Mouse (Mus musculus) midbrain, embryonic 13.5 days (tissue): ENCODE data around the gene Hap1. TPM values are rescaled to one million over a fixed set of nuclear protein-coding genes. Genes with fewer than 3 reads are reported as not detected.
"Not testable (repeated sequence)": the region's sequence is repeated elsewhere in the genome, so short reads cannot be mapped to it uniquely, and the experiment has no call there.

ENCODE experiments used
- ATAC-seq: fragments of 200-750 bp; cut with Nextera tagmentation; 2 replicates; pipeline ENCODE4 v1.8.0; 2017; ENCODE audit warnings: mild to moderate bottlenecking, moderate TSS enrichment, moderate library complexity
- H3K27ac ChIP-seq: fragments of 300-500 bp; sonication (generic); 2 replicates; pipeline ENCODE4 v1.5.1; 2015; ENCODE audit warnings: inconsistent platforms, mild to moderate bottlenecking, moderate library complexity
- H3K27me3 ChIP-seq: fragments of 300-500 bp; sonication (generic); 2 replicates; pipeline ENCODE4 v1.6.1; 2015; ENCODE audit warnings: mild to moderate bottlenecking, inconsistent platforms
- H3K36me3 ChIP-seq: fragments of 300-500 bp; sonication (generic); 2 replicates; pipeline ENCODE4 v1.6.1; 2015; ENCODE audit warnings: mild to moderate bottlenecking, inconsistent platforms
- H3K4me1 ChIP-seq: fragments of 300-500 bp; sonication (generic); replicated peaks from 2 replicates; pipeline ENCODE4 v1.6.1; 2015; ENCODE audit warnings: inconsistent platforms
- H3K4me2 ChIP-seq: fragments of 300-500 bp; sonication (generic); replicated peaks from 2 replicates; pipeline ENCODE4 v1.6.1; 2015; ENCODE audit warnings: moderate library complexity, mild to moderate bottlenecking, inconsistent platforms
- H3K4me3 ChIP-seq: fragments of 300-500 bp; sonication (generic); replicated peaks from 2 replicates; pipeline ENCODE4 v1.5.1; 2015; ENCODE audit warnings: mild to moderate bottlenecking, inconsistent platforms
- H3K9ac ChIP-seq: fragments of 300-500 bp; sonication (generic); replicated peaks from 2 replicates; pipeline ENCODE4 v1.6.1; 2015; ENCODE audit warnings: mild to moderate bottlenecking, inconsistent platforms
- H3K9me3 ChIP-seq: fragments of 300-500 bp; sonication (generic); 2 replicates; pipeline ENCODE4 v1.6.1; 2016; ENCODE audit warnings: mild to moderate bottlenecking, inconsistent platforms
- WGBS: fragments of 180-500 bp; shearing (Covaris S2); methylation state at CpG from one replicate; pipeline ENCODE4 v1.1.7; 2015; 5-methylcytosine and 5-hydroxymethylcytosine counted together
- polyA plus RNA-seq: library from polyadenylated mRNA; unstranded; fragments of >200 nt; fragmentation: Nextera tagmentation; extraction: Ambion mirVana; gene quantifications from 2 replicates; pipeline ENCODE4 v1.2.1, GENCODE M21; 2015

Gene Hap1
- polyA plus RNA-seq, 1 experiment from 2014 or later: 137 TPM

GRCm38 (mm10) chr11:100320701-100321410 is 35.1 kb downstream of the Hap1 start:
- not testable (repeated sequence) for H3K9me3 ChIP-seq, H3K27me3 ChIP-seq
- Histone ChIP-seq H3K9ac (peak overlapping the region; percentile 96), H3K4me3 (peak overlapping the region; percentile 78), H3K36me3 (peaks cover 19% of the 10 kb centered on the region), H3K27ac (peak overlapping the region; percentile 98), H3K4me2 (peak overlapping the region; percentile 90), H3K4me1 (peaks cover 19% of the 10 kb centered on the region)
- 18% methylated on average over 11 of the region's 11 CpGs for WGBS
- peak; percentile 1; the same call in 1 of the 2 replicates for ATAC-seq

- ATAC-seq: peak; percentile 85
- peaks cover 19% of the 10 kb centered on the region for H3K4me1 ChIP-seq
- WGBS: under 1% methylated on average over 37 of the region's 40 CpGs
- no peaks in the 10 kb centered on the region for H3K27me3 ChIP-seq
- peak overlapping the region; percentile 96 for H3K9ac ChIP-seq
- peak overlapping the region; percentile 78 for H3K4me3 ChIP-seq
- H3K9me3 ChIP-seq: no peaks in the 10 kb centered on the region
- H3K36me3 ChIP-seq: peaks cover 19% of the 10 kb centered on the region
- peak overlapping the region; percentile 98 for H3K27ac ChIP-seq
- H3K4me2 ChIP-seq: peak overlapping the region; percentile 90
Observed at GRCm38 (mm10) chr11:100320172-100320630, 35.7 kb downstream of the Hap1 start.

GRCm38 (mm10) chr11:100319492-100320171 is 36.3 kb downstream of the Hap1 start, which contains the start of gene Eif1:
Eif1 (plus strand) TSS chr11:100319885.
- Histone ChIP-seq H3K27ac (peak within 1 kb of the TSS; percentile 98), H3K9ac (peak within 1 kb of the TSS; percentile 96), H3K4me2 (peak within 1 kb of the TSS; percentile 90), H3K9me3 (no peaks in the 10 kb centered on the region), H3K4me3 (peak within 1 kb of the TSS; percentile 78), H3K27me3 (no peaks in the 10 kb centered on the region), H3K36me3 (peaks cover 19% of the 10 kb centered on the region), H3K4me1 (peaks cover 19% of the 10 kb centered on the region)
- peak; percentile 90 for ATAC-seq
- WGBS: under 1% methylated on average over 55 of the region's 58 CpGs

GRCm38 (mm10) chr11:100318529-100319451 is 37.1 kb downstream of the Hap1 start:
- peak; percentile 22 for ATAC-seq
- WGBS: 89% methylated on average over 10 of the region's 10 CpGs

GRCm38 (mm10) chr11:100317826-100318380 is 38.0 kb downstream of the Hap1 start:
- H3K4me3 ChIP-seq: no peak overlapping the region
- WGBS: 82% methylated on average over 6 of the region's 6 CpGs
- no peaks in the 10 kb centered on the region for H3K9me3 ChIP-seq
- H3K27ac ChIP-seq: no peak overlapping the region
- peaks cover 19% of the 10 kb centered on the region for H3K36me3 ChIP-seq
- no peak overlapping the region for H3K4me2 ChIP-seq
- no peak for ATAC-seq
- no peak overlapping the region for H3K9ac ChIP-seq
- peaks cover 19% of the 10 kb centered on the region for H3K4me1 ChIP-seq
- no peaks in the 10 kb centered on the region for H3K27me3 ChIP-seq

More at GRCm38 (mm10) chr11:100318529-100319451, 37.1 kb downstream of the Hap1 start:
- Histone ChIP-seq H3K4me1 (peaks cover 19% of the 10 kb centered on the region), H3K27me3 (no peaks in the 10 kb centered on the region), H3K9me3 (no peaks in the 10 kb centered on the region), H3K9ac (no peak overlapping the region), H3K4me2 (peak overlapping the region; percentile 54), H3K27ac (peak overlapping the region; percentile 79), H3K4me3 (peak overlapping the region; percentile 78), H3K36me3 (peaks cover 19% of the 10 kb centered on the region)

GRCm38 (mm10) chr11:100315439-100315838 is 40.5 kb downstream of the Hap1 start:
- peaks cover 10% of the 10 kb centered on the region for H3K4me1 ChIP-seq
- no peaks in the 10 kb centered on the region for H3K9me3 ChIP-seq
- no peaks in the 10 kb centered on the region for H3K27me3 ChIP-seq
- H3K9ac ChIP-seq: no peak overlapping the region
- no peak overlapping the region for H3K27ac ChIP-seq
- H3K4me3 ChIP-seq: no peak overlapping the region
- H3K36me3 ChIP-seq: no peaks in the 10 kb centered on the region
- no peak for ATAC-seq
- WGBS: 92% methylated on average over 5 of the region's 5 CpGs
- no peak overlapping the region for H3K4me2 ChIP-seq

GRCm38 (mm10) chr11:100313424-100313823 is 42.5 kb downstream of the Hap1 start:
- H3K27ac ChIP-seq: no peak overlapping the region
- H3K4me1 ChIP-seq: peaks cover 7% of the 10 kb centered on the region; the same call in 1 of the 2 replicates
- no peaks in the 10 kb centered on the region for H3K9me3 ChIP-seq
- H3K27me3 ChIP-seq: no peaks in the 10 kb centered on the region
- H3K4me2 ChIP-seq: no peak overlapping the region
- no peak for ATAC-seq
- WGBS: 92% methylated on average over 6 of the region's 6 CpGs
- H3K36me3 ChIP-seq: no peaks in the 10 kb centered on the region
- H3K4me3 ChIP-seq: no peak overlapping the region
- no peak overlapping the region for H3K9ac ChIP-seq

GRCm38 (mm10) chr11:100312096-100312679 is 43.7 kb downstream of the Hap1 start:
- peaks cover 7% of the 10 kb centered on the region; the same call in 1 of the 2 replicates for H3K4me1 ChIP-seq
- no peak for ATAC-seq
- H3K36me3 ChIP-seq: no peaks in the 10 kb centered on the region
- no peak overlapping the region for H3K4me2 ChIP-seq
- no peak overlapping the region; the same call in 1 of the 2 replicates for H3K9ac ChIP-seq
- H3K9me3 ChIP-seq: no peaks in the 10 kb centered on the region
- no peak overlapping the region for H3K4me3 ChIP-seq
- no peaks in the 10 kb centered on the region for H3K27me3 ChIP-seq
- no peak overlapping the region for H3K27ac ChIP-seq
- WGBS: 33% methylated on average over 5 of the region's 5 CpGs

GRCm38 (mm10) chr11:100311656-100312055 is 44.3 kb downstream of the Hap1 start:
- Histone ChIP-seq H3K27me3 (no peaks in the 10 kb centered on the region), H3K27ac (no peak overlapping the region), H3K9ac (no peak overlapping the region), H3K36me3 (no peaks in the 10 kb centered on the region), H3K4me1 (peaks cover 7% of the 10 kb centered on the region; the same call in 1 of the 2 replicates), H3K9me3 (no peaks in the 10 kb centered on the region), H3K4me3 (no peak overlapping the region), H3K4me2 (no peak overlapping the region)
- no peak for ATAC-seq
- 85% methylated on average over 1 of the region's 1 CpGs for WGBS

- H3K4me1 ChIP-seq, H3K36me3 ChIP-seq, H3K9me3 ChIP-seq, H3K27ac ChIP-seq, H3K4me2 ChIP-seq, ATAC-seq, H3K4me3 ChIP-seq, H3K27me3 ChIP-seq, H3K9ac ChIP-seq: not testable (repeated sequence)
- WGBS: 90% methylated on average over 6 of the region's 6 CpGs
Observed at GRCm38 (mm10) chr11:100308672-100309071, 47.3 kb downstream of the Hap1 start.

GRCm38 (mm10) chr11:100307900-100308299 is 48.0 kb downstream of the Hap1 start:
- 90% methylated on average over 5 of the region's 5 CpGs for WGBS
- H3K4me3 ChIP-seq: no peak overlapping the region
- H3K4me2 ChIP-seq: no peak overlapping the region
- H3K27ac ChIP-seq: no peak overlapping the region
- ATAC-seq: no peak
- no peaks in the 10 kb centered on the region for H3K27me3 ChIP-seq
- peaks cover 7% of the 10 kb centered on the region; the same call in 1 of the 2 replicates for H3K4me1 ChIP-seq
- no peaks in the 10 kb centered on the region for H3K9me3 ChIP-seq
- no peak overlapping the region for H3K9ac ChIP-seq
- no peaks in the 10 kb centered on the region for H3K36me3 ChIP-seq
